Mouse (Mus musculus) neural tube, embryonic 11.5 days (tissue): Measurements from ENCODE around the gene Ppp1r3g. TPM values are rescaled to one million over a fixed set of nuclear protein-coding genes. Genes with fewer than 3 reads are reported as not detected.
"Not testable (repeated sequence)": the region's sequence is repeated elsewhere in the genome, so short reads cannot be mapped to it uniquely, and the experiment has no call there.

Source experiments
- ATAC-seq: fragments of 200-750 bp; cut with Nextera tagmentation; 2 replicates; pipeline ENCODE4 v1.8.0; 2017; ENCODE audit warnings: moderate number of reproducible peaks, mild to moderate bottlenecking, moderate TSS enrichment, moderate library complexity; ENCODE audit not compliant: insufficient read depth, low FRiP score, low TSS enrichment
- DNase-seq: peaks from one replicate; pipeline ENCODE4 v3.0.0-alpha.2; 2015; ENCODE audit warnings: low spot score
- H3K27ac ChIP-seq: fragments of 300-500 bp; sonication (generic); 2 replicates; pipeline ENCODE4 v1.5.1; 2014; ENCODE audit warnings: low read depth, mild to moderate bottlenecking, low read length
- H3K27me3 ChIP-seq: fragments of 300-500 bp; sonication (generic); 2 replicates; pipeline ENCODE4 v1.6.1; 2014; ENCODE audit warnings: mild to moderate bottlenecking, low read length, mixed read lengths; ENCODE audit not compliant: control insufficient read depth, insufficient read depth
- H3K36me3 ChIP-seq: fragments of 300-500 bp; sonication (generic); 2 replicates; pipeline ENCODE4 v1.6.1; 2014; ENCODE audit warnings: mild to moderate bottlenecking, low read length, moderate library complexity, mixed read lengths; ENCODE audit not compliant: control insufficient read depth, insufficient read depth
- H3K4me1 ChIP-seq: fragments of 300-500 bp; sonication (generic); 2 replicates; pipeline ENCODE4 v1.6.1; 2014; ENCODE audit warnings: low read length, mixed read lengths; ENCODE audit not compliant: control insufficient read depth, insufficient read depth
- H3K4me2 ChIP-seq: fragments of 300-500 bp; sonication (generic); 2 replicates; pipeline ENCODE4 v1.6.1; 2014; ENCODE audit warnings: low read depth, mild to moderate bottlenecking, moderate library complexity
- H3K4me3 ChIP-seq: fragments of 300-500 bp; sonication (generic); 2 replicates; pipeline ENCODE4 v1.5.1; 2014; ENCODE audit warnings: low read depth, low read length
- H3K9ac ChIP-seq: fragments of 300-500 bp; sonication (generic); 2 replicates; pipeline ENCODE4 v1.6.1; 2014; ENCODE audit warnings: mild to moderate bottlenecking, low read length
- H3K9me3 ChIP-seq: fragments of 300-500 bp; sonication (generic); 2 replicates; pipeline ENCODE4 v1.6.1; 2016; ENCODE audit warnings: low read length; ENCODE audit not compliant: control insufficient read depth
- WGBS: fragments of 180-500 bp; shearing (Covaris S2); extraction: QIAGEN DNeasy Blood & Tissue Kit; methylation state at CpG from one replicate; pipeline ENCODE4 v1.1.7; 2014; 5-methylcytosine and 5-hydroxymethylcytosine counted together
- polyA plus RNA-seq: library from polyadenylated mRNA; unstranded; fragments of >200 nt; fragmentation: Nextera tagmentation; extraction: Ambion mirVana; gene quantifications from 2 replicates; pipeline ENCODE4 v1.2.1, GENCODE M21; 2014

Gene Ppp1r3g
- polyA plus RNA-seq, 1 experiment from 2014 or later = 0.60 TPM

GRCm38 (mm10) chr13:35980471-35980870, 21.8 kb downstream of the Ppp1r3g start:
- DNase-seq (no peak), ATAC-seq (no peak)
- H3K9me3 ChIP-seq = no peaks in the 10 kb centered on the region
- no peak overlapping the region for H3K27ac ChIP-seq
- no peak overlapping the region for H3K4me2 ChIP-seq
- H3K4me1 ChIP-seq = no peaks in the 10 kb centered on the region; the same call in 1 of the 2 replicates
- H3K4me3 ChIP-seq = no peak overlapping the region
- 35% methylated on average over 4 of the region's 4 CpGs for WGBS
- no peaks in the 10 kb centered on the region for H3K36me3 ChIP-seq
- no peak overlapping the region for H3K9ac ChIP-seq
- no peaks in the 10 kb centered on the region for H3K27me3 ChIP-seq

DNA sequence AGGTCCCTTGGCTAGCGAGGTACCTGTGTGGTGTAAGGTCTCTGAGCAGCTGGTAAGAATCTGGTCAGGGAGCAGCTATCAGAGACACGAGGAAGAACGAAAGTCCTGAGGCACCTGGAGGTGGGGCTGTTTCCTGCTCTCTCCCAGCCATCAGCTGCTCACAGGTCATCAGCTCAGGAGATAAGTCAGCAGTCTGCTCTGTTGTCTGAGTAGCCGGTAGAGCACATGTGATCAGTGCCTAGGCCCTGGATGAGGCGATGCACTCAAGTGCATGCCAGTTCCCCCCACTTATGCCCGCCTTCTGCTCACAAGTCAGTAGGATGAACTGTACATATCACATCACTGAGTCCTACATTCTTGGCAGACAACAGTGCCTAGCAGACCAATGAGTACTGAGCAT, 24.3 kb downstream of the Ppp1r3g start:
- Histone ChIP-seq H3K9ac (no peak overlapping the region), H3K4me3 (no peak overlapping the region), H3K4me1 (no peaks in the 10 kb centered on the region; the same call in 1 of the 2 replicates), H3K27me3 (no peaks in the 10 kb centered on the region), H3K9me3 (no peaks in the 10 kb centered on the region), H3K27ac (no peak overlapping the region), H3K36me3 (no peaks in the 10 kb centered on the region), H3K4me2 (no peak overlapping the region)
- ATAC-seq = no peak
- 93% methylated on average over 6 of the region's 6 CpGs for WGBS
- no peak for DNase-seq

DNA sequence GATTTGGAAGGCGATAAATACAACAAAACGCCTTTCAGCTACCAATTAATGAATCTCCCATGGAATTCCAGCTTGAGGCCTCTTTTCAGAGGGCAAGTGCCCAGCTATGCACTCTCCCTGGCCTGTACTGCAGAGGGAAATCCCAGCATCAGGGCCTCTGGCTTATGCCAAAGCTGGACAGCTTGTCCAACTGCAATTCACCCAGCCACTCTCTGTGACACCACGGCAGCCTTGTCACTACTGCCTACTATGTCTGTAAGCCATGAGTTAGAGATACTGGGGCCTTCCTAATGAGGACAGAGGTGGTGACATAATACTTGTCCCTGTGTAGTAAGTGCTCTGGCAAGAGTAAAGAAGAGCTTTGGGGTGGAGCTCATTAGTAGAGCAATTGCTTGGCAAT, 30.7 kb downstream of the Ppp1r3g start:
- Histone ChIP-seq H3K4me2 (no peak overlapping the region), H3K27ac (no peak overlapping the region), H3K9me3 (no peaks in the 10 kb centered on the region), H3K36me3 (no peaks in the 10 kb centered on the region), H3K27me3 (no peaks in the 10 kb centered on the region), H3K4me3 (no peak overlapping the region), H3K9ac (no peak overlapping the region), H3K4me1 (no peaks in the 10 kb centered on the region)
- DNase-seq (no peak), ATAC-seq (no peak)
- 81% methylated on average over 3 of the region's 3 CpGs for WGBS

- H3K36me3 ChIP-seq, H3K4me3 ChIP-seq, H3K4me1 ChIP-seq, H3K27ac ChIP-seq, H3K4me2 ChIP-seq, H3K27me3 ChIP-seq, H3K9me3 ChIP-seq, H3K9ac ChIP-seq, DNase-seq, ATAC-seq: not testable (repeated sequence)
- WGBS = 97% methylated on average over 18 of the region's 21 CpGs
These were observed 32.5 kb downstream of the Ppp1r3g start for GRCm38 (mm10) chr13:35991185-35991584.

DNA sequence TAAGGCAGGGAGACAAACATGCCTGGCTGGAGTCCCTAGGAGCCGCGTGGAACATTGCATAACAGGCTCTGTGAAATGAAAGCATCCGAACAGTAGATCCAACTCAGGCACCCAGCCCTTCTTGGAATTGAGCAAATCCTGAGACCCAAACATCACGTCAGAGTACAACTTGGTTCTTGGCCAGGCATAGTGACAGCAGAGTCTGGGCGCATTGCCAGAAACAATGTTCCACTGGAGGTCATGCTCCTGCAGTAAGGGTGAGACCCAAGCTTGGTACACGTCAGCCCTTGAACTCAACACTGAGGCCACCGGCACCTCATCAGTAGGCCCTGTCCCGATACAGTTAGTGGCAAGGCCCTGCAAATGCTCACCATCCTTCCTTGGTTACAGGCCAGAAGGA, 35.4 kb downstream of the Ppp1r3g start:
- no peak for DNase-seq
- ATAC-seq = no peak

GRCm38 (mm10) chr13:35995231-35995630, 36.6 kb downstream of the Ppp1r3g start:
- ATAC-seq (no peak), DNase-seq (no peak)
- Histone ChIP-seq H3K4me1 (no peaks in the 10 kb centered on the region), H3K36me3 (no peaks in the 10 kb centered on the region), H3K27ac (no peak overlapping the region), H3K9me3 (no peaks in the 10 kb centered on the region), H3K4me2 (no peak overlapping the region), H3K9ac (no peak overlapping the region), H3K4me3 (no peak overlapping the region), H3K27me3 (no peaks in the 10 kb centered on the region)
- 66% methylated on average over 3 of the region's 3 CpGs for WGBS

More for the DNA sequence above, 35.4 kb downstream of the Ppp1r3g start:
- WGBS = 88% methylated on average over 8 of the region's 8 CpGs
- H3K27me3 ChIP-seq = no peaks in the 10 kb centered on the region
- no peak overlapping the region for H3K27ac ChIP-seq
- H3K4me2 ChIP-seq = no peak overlapping the region
- H3K4me1 ChIP-seq = no peaks in the 10 kb centered on the region
- H3K36me3 ChIP-seq = no peaks in the 10 kb centered on the region
- H3K4me3 ChIP-seq = no peak overlapping the region
- H3K9ac ChIP-seq = no peak overlapping the region
- H3K9me3 ChIP-seq = no peaks in the 10 kb centered on the region

DNA sequence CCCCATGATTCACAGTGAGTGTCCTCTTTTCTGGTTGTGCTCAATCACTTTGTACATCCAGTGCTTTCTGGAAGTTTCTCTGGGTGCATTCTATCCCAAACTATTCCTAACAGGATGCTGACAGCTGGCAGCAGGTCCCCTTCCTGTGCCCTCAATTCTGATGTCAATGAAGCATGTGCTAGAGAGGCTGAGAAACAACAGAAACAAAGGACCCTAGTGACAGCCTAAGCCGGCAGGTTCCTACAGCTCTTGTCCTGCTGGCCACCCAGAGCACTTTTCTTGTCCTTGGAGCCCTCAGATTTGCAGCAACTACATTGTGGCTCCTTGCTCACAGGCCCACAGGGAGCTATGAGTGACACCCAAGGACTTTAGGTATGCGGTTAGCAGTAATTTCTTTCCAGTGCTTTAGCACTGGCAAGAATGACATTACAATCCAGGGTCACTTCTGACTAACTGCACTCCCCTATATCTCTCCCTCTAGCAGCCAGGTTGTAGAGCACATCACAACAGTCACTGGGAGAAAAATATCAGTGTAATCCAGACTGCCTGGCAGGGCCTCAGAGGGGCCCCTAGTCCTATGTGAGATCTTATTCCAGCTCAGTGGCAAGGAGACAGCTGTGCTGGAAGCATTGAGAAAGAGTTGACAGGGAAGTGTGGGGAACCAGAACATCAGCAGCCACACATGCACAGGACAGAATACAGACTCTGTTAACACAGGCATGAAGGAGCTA, 37.2 kb downstream of the Ppp1r3g start:
- H3K9me3 ChIP-seq = no peaks in the 10 kb centered on the region
- 55% methylated on average over 2 of the region's 2 CpGs for WGBS

GRCm38 (mm10) chr13:35997606-35998005, 39.0 kb downstream of the Ppp1r3g start:
- DNase-seq = no peak
- 93% methylated on average over 4 of the region's 4 CpGs for WGBS

More for the DNA sequence above, 37.2 kb downstream of the Ppp1r3g start:
- ATAC-seq (no peak), DNase-seq (no peak)
- Histone ChIP-seq H3K9ac (no peak overlapping the region), H3K27ac (no peak overlapping the region), H3K4me2 (no peak overlapping the region), H3K4me3 (no peak overlapping the region), H3K36me3 (no peaks in the 10 kb centered on the region), H3K4me1 (no peaks in the 10 kb centered on the region), H3K27me3 (no peaks in the 10 kb centered on the region)

GRCm38 (mm10) chr13:36000798-36001197, 42.2 kb downstream of the Ppp1r3g start:
- DNase-seq (no peak), ATAC-seq (no peak)
- no peak overlapping the region for H3K4me3 ChIP-seq
- H3K27me3 ChIP-seq = no peaks in the 10 kb centered on the region
- no peaks in the 10 kb centered on the region for H3K36me3 ChIP-seq
- H3K4me1 ChIP-seq = no peaks in the 10 kb centered on the region
- H3K9me3 ChIP-seq = no peaks in the 10 kb centered on the region
- no peak overlapping the region for H3K9ac ChIP-seq
- H3K4me2 ChIP-seq = no peak overlapping the region
- WGBS = 90% methylated on average over 1 of the region's 1 CpGs
- H3K27ac ChIP-seq = no peak overlapping the region

More at GRCm38 (mm10) chr13:35997606-35998005, 39.0 kb downstream of the Ppp1r3g start:
- Histone ChIP-seq H3K27me3 (no peaks in the 10 kb centered on the region), H3K36me3 (no peaks in the 10 kb centered on the region), H3K27ac (no peak overlapping the region), H3K4me2 (no peak overlapping the region), H3K9me3 (no peaks in the 10 kb centered on the region), H3K4me1 (no peaks in the 10 kb centered on the region), H3K9ac (no peak overlapping the region), H3K4me3 (no peak overlapping the region)
- no peak for ATAC-seq
